Mouse (Mus musculus): ENCODE data around the gene Gm49673. TPM values are rescaled to one million over a fixed set of nuclear protein-coding genes. Genes with fewer than 3 reads are reported as not detected.

Gene Gm49673
- polyA plus RNA-seq, 1 experiment from 2014 or later: not detected

Other genes starting within 250 kb of the Gm49673 start
- 0.37 and 0.48 TPM in 2 replicates for gene Tagap, start 221.8 kb downstream of the Gm49673 start, polyA plus RNA-seq (2015; fragmentation: Nextera tagmentation; extraction: Ambion mirVana)
- gene Rsph3a, start 202.2 kb downstream of the Gm49673 start, polyA plus RNA-seq (2015; fragmentation: Nextera tagmentation; extraction: Ambion mirVana): 71.9 and 76.0 TPM in 2 replicates
- gene Rnaset2a, start 309 bp upstream of the Gm49673 start, polyA plus RNA-seq (2015; fragmentation: Nextera tagmentation; extraction: Ambion mirVana): 8.2 and 10.4 TPM in 2 replicates
- gene Fgfr1op, start 17.7 kb upstream of the Gm49673 start, polyA plus RNA-seq (2015; fragmentation: Nextera tagmentation; extraction: Ambion mirVana): 28.8 and 29.3 TPM in 2 replicates
- gene Ccr6, start 88.3 kb upstream of the Gm49673 start, polyA plus RNA-seq (2015; fragmentation: Nextera tagmentation; extraction: Ambion mirVana): not detected in 2 replicates
- 293 and 338 TPM in 2 replicates for gene Mpc1, start 135.1 kb upstream of the Gm49673 start, polyA plus RNA-seq (2015; fragmentation: Nextera tagmentation; extraction: Ambion mirVana)
- 198 and 209 TPM in 2 replicates for gene Sft2d1, start 163.3 kb upstream of the Gm49673 start, polyA plus RNA-seq (2015; fragmentation: Nextera tagmentation; extraction: Ambion mirVana)
- gene Prr18, start 189.7 kb upstream of the Gm49673 start, polyA plus RNA-seq (2015; fragmentation: Nextera tagmentation; extraction: Ambion mirVana): 16.5 and 17.8 TPM in 2 replicates
- gene T2, start 208.2 kb upstream of the Gm49673 start, polyA plus RNA-seq (2015; fragmentation: Nextera tagmentation; extraction: Ambion mirVana): 0.53 and 0.88 TPM in 2 replicates